Mouse (Mus musculus) lung, embryonic 14.5 days (tissue): ENCODE measurements at regions not wholly inside any gene's neighbourhood (a gene's known extent, or its start where the extent isn't known, plus 50 kb on each side); places are given as distances from the start of the nearest gene placed in this dataset.

Source experiments
- ATAC-seq: fragments of 200-750 bp; cut with Nextera tagmentation; 2 replicates; pipeline ENCODE4 v1.8.0; 2017; ENCODE audit warnings: mild to moderate bottlenecking, moderate TSS enrichment, moderate library complexity; ENCODE audit not compliant: insufficient read depth
- DNase-seq: peaks from one replicate; pipeline ENCODE4 v3.0.0-alpha.2; 2015
- H3K27ac ChIP-seq: fragments of 300-500 bp; sonication (generic); 2 replicates; pipeline ENCODE4 v1.5.1; 2014; ENCODE audit warnings: low read depth, mild to moderate bottlenecking, moderate library complexity
- H3K27me3 ChIP-seq: fragments of 300-500 bp; sonication (generic); 2 replicates; pipeline ENCODE4 v1.6.1; 2014; ENCODE audit warnings: low read length, control low read depth; ENCODE audit not compliant: insufficient read depth
- H3K36me3 ChIP-seq: fragments of 300-500 bp; sonication (generic); 2 replicates; pipeline ENCODE4 v1.6.1; 2014; ENCODE audit warnings: control low read depth; ENCODE audit not compliant: insufficient read depth
- H3K4me1 ChIP-seq: fragments of 300-500 bp; sonication (generic); 2 replicates; pipeline ENCODE4 v1.6.1; 2014; ENCODE audit warnings: antibody characterized with exemption, control low read depth; ENCODE audit not compliant: insufficient read depth
- H3K4me2 ChIP-seq: fragments of 300-500 bp; sonication (generic); 2 replicates; pipeline ENCODE4 v1.6.1; 2014; ENCODE audit warnings: mild to moderate bottlenecking
- H3K4me3 ChIP-seq: fragments of 300-500 bp; sonication (generic); 2 replicates; pipeline ENCODE4 v1.5.1; 2014; ENCODE audit warnings: low read depth, low read length
- H3K9ac ChIP-seq: fragments of 300-500 bp; sonication (generic); 2 replicates; pipeline ENCODE4 v1.6.1; 2014
- H3K9me3 ChIP-seq: fragments of 300-500 bp; sonication (generic); 2 replicates; pipeline ENCODE4 v1.6.1; 2016; ENCODE audit warnings: low read depth, low read length, control low read depth
- CTCF ChIP-seq: IDR thresholded peaks from 2 replicates; pipeline ENCODE4 v1.5.1; 2016; ENCODE audit warnings: antibody characterized with exemption, low read depth
- WGBS: fragments of 180-500 bp; shearing (Covaris S2); extraction: QIAGEN DNeasy Blood & Tissue Kit; methylation state at CpG from one replicate; pipeline ENCODE4 v1.1.7; 2014; 5-methylcytosine and 5-hydroxymethylcytosine counted together

- Histone ChIP-seq H3K27ac (no peak overlapping the region), H3K4me2 (no peak overlapping the region), H3K9me3 (no peaks in the 10 kb centered on the region), H3K4me3 (no peak overlapping the region), H3K27me3 (no peaks in the 10 kb centered on the region), H3K4me1 (no peaks in the 10 kb centered on the region), H3K36me3 (no peaks in the 10 kb centered on the region), H3K9ac (no peak overlapping the region)
- ATAC-seq (no peak), DNase-seq (no peak)
- TF ChIP-seq CTCF = no peak
- WGBS = 76% methylated on average over 5 of the region's 5 CpGs
Measured at GRCm38 (mm10) chr8:42144685-42145084, 727.8 kb upstream of the Frg1 start.

- no peak for DNase-seq
- no peak for ATAC-seq
- Histone ChIP-seq H3K36me3 (no peaks in the 10 kb centered on the region), H3K4me2 (no peak overlapping the region), H3K4me1 (no peaks in the 10 kb centered on the region), H3K9ac (no peak overlapping the region), H3K27me3 (no peaks in the 10 kb centered on the region), H3K9me3 (no peaks in the 10 kb centered on the region), H3K4me3 (no peak overlapping the region), H3K27ac (no peak overlapping the region)
- TF ChIP-seq CTCF = no peak
- 61% methylated on average over 8 of the region's 8 CpGs for WGBS
Measured at GRCm38 (mm10) chr8:42144220-42144619, 727.3 kb upstream of the Frg1 start.

GRCm38 (mm10) chr8:42107582-42107981 lies 690.7 kb upstream of the Frg1 start:
- H3K27ac ChIP-seq = no peak overlapping the region
- no peak for TF ChIP-seq CTCF
- WGBS = 80% methylated on average over 2 of the region's 2 CpGs

GRCm38 (mm10) chr8:42069314-42069713 lies 652.4 kb upstream of the Frg1 start:
- Histone ChIP-seq H3K9ac (no peak overlapping the region), H3K27me3 (no peaks in the 10 kb centered on the region), H3K36me3 (no peaks in the 10 kb centered on the region), H3K9me3 (no peaks in the 10 kb centered on the region), H3K4me3 (no peak overlapping the region), H3K27ac (no peak overlapping the region), H3K4me2 (no peak overlapping the region), H3K4me1 (no peaks in the 10 kb centered on the region)
- WGBS = 67% methylated on average over 1 of the region's 1 CpGs
- DNase-seq (no peak), ATAC-seq (no peak)
- no peak for TF ChIP-seq CTCF

More at GRCm38 (mm10) chr8:42107582-42107981, 690.7 kb upstream of the Frg1 start:
- Histone ChIP-seq H3K9ac (no peak overlapping the region), H3K36me3 (no peaks in the 10 kb centered on the region), H3K4me1 (no peaks in the 10 kb centered on the region), H3K4me2 (no peak overlapping the region), H3K4me3 (no peak overlapping the region), H3K9me3 (no peaks in the 10 kb centered on the region), H3K27me3 (no peaks in the 10 kb centered on the region)
- DNase-seq (no peak), ATAC-seq (no peak)

GRCm38 (mm10) chr8:42043526-42043925 lies 626.7 kb upstream of the Frg1 start:
- Histone ChIP-seq H3K4me3 (no peak overlapping the region), H3K9me3 (no peaks in the 10 kb centered on the region), H3K9ac (no peak overlapping the region), H3K4me1 (no peaks in the 10 kb centered on the region), H3K4me2 (no peak overlapping the region), H3K27ac (no peak overlapping the region), H3K27me3 (no peaks in the 10 kb centered on the region), H3K36me3 (no peaks in the 10 kb centered on the region)
- TF ChIP-seq CTCF = no peak
- ATAC-seq = no peak
- DNase-seq = no peak
- 77% methylated on average over 5 of the region's 5 CpGs for WGBS

- H3K27ac ChIP-seq = no peak overlapping the region
- ATAC-seq (no peak), DNase-seq (no peak)
- H3K4me2 ChIP-seq = no peak overlapping the region
- no peaks in the 10 kb centered on the region for H3K4me1 ChIP-seq
- H3K9ac ChIP-seq = no peak overlapping the region
- no peaks in the 10 kb centered on the region for H3K36me3 ChIP-seq
- H3K4me3 ChIP-seq = no peak overlapping the region
- 90% methylated on average over 2 of the region's 2 CpGs for WGBS
- H3K9me3 ChIP-seq = no peaks in the 10 kb centered on the region
- H3K27me3 ChIP-seq = no peaks in the 10 kb centered on the region
- TF ChIP-seq CTCF = no peak
Measured at GRCm38 (mm10) chr8:42039245-42039644, 622.4 kb upstream of the Frg1 start.

- Histone ChIP-seq H3K4me2 (no peak overlapping the region), H3K9me3 (no peaks in the 10 kb centered on the region), H3K36me3 (no peaks in the 10 kb centered on the region), H3K27ac (no peak overlapping the region), H3K27me3 (no peaks in the 10 kb centered on the region), H3K9ac (no peak overlapping the region), H3K4me3 (no peak overlapping the region), H3K4me1 (no peaks in the 10 kb centered on the region)
- 84% methylated on average over 1 of the region's 1 CpGs for WGBS
- DNase-seq (no peak), ATAC-seq (no peak)
- no peak for TF ChIP-seq CTCF
Measured at GRCm38 (mm10) chr8:42026934-42027333, 610.1 kb upstream of the Frg1 start.

GRCm38 (mm10) chr8:42017786-42018185 lies 600.9 kb upstream of the Frg1 start:
- Histone ChIP-seq H3K9me3 (no peaks in the 10 kb centered on the region), H3K27me3 (no peaks in the 10 kb centered on the region), H3K27ac (no peak overlapping the region), H3K9ac (no peak overlapping the region), H3K4me2 (no peak overlapping the region), H3K4me3 (no peak overlapping the region), H3K36me3 (no peaks in the 10 kb centered on the region), H3K4me1 (no peaks in the 10 kb centered on the region)
- no peak for TF ChIP-seq CTCF
- 89% methylated on average over 3 of the region's 3 CpGs for WGBS
- DNase-seq (no peak), ATAC-seq (no peak)
